Mouse (Mus musculus): ENCODE data around the gene Zfhx3. TPM values are rescaled to one million over a fixed set of nuclear protein-coding genes. Genes with fewer than 3 reads are reported as not detected.

Zfhx3 gene
- total and polyA plus RNA-seq, 2 experiments from 2014 or later = 14.9 to 15.3 TPM

DNA sequence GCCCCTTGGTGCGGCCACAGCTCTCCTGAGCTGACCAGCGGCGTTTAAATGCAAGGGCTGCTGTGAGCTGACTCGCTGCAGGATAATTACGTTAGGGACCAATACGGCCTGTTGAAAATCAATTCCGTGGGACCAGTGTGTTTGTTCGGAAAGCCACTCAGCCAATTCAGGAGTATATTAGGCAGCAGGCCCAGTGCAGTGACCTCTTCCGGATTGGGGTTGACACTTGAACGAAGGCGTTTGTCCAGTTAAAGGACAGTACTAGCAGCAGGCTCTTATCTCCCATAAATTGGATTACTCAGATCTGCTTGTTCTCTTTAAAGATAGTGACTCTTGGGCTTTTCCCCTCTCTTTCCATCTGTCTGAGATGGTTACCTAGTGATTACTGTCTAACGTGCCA lies 493.9 kb downstream of the Zfhx3 start:
- DNase-seq (ENCODE audit: low spot score) = no peak
- Histone ChIP-seq H3K9ac (replicated peaks; ENCODE audit: low read length) (no peak overlapping the region), H3K4me3 (ENCODE audit: low read length) (no peak overlapping the region), H3K4me1 (ENCODE audit: insufficient read depth, low read length) (no peaks in the 10 kb centered on the region), H3K9me3 (ENCODE audit: low read length) (no peaks in the 10 kb centered on the region), H3K27me3 (ENCODE audit: insufficient read depth, low read length) (no peaks in the 10 kb centered on the region), H3K27ac (no peak overlapping the region), H3K4me2 (ENCODE audit: low read depth, low read length) (no peak overlapping the region), H3K36me3 (ENCODE audit: insufficient read depth, low read length) (no peaks in the 10 kb centered on the region)
- no peak for ATAC-seq
- no peak for TF ChIP-seq CTCF (IDR thresholded peaks at IDR 0.05; ENCODE audit: low read depth)
- 59% methylated on average over 12 of the region's 12 CpGs for WGBS

DNA sequence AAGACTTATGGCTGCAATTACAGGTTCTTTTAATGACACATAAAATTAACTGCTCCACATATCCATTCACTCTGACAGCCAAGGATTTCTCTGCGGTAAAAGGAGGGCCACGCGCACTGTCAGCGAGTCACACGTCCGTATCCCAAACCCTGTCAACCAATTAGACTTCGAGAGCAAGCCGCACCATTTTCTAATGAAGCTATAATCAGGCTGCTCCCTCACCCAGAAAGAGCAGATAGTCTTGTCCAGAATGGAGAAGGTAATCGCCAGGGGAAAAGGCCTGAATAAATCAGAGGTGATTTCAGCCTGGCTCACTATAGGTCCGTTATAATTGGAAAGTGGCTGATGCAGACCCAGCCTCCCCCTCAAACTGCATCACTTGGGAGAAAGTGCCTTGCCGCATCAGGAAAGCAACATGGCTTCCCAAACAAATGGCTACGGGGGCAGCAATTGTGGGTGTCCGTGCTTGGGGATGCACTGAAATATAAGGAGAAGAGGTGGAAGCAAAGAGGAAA lies 494.9 kb downstream of the Zfhx3 start:
- H3K9me3 ChIP-seq (ENCODE audit: low read length) = no peaks in the 10 kb centered on the region
- no peak overlapping the region for H3K4me3 ChIP-seq (ENCODE audit: low read length)
- H3K27ac ChIP-seq = no peak overlapping the region
- H3K27me3 ChIP-seq (ENCODE audit: insufficient read depth, low read length) = no peaks in the 10 kb centered on the region
- no peaks in the 10 kb centered on the region for H3K4me1 ChIP-seq (ENCODE audit: insufficient read depth, low read length)
- H3K9ac ChIP-seq (replicated peaks; ENCODE audit: low read length) = no peak overlapping the region
- 78% methylated on average over 13 of the region's 13 CpGs for WGBS
- no peaks in the 10 kb centered on the region for H3K36me3 ChIP-seq (ENCODE audit: insufficient read depth, low read length)
- H3K4me2 ChIP-seq (ENCODE audit: low read depth, low read length) = no peak overlapping the region
- ATAC-seq (no peak), DNase-seq (ENCODE audit: low spot score) (peak; percentile 13)
- no peak for TF ChIP-seq CTCF (IDR thresholded peaks at IDR 0.05; ENCODE audit: low read depth)

DNA sequence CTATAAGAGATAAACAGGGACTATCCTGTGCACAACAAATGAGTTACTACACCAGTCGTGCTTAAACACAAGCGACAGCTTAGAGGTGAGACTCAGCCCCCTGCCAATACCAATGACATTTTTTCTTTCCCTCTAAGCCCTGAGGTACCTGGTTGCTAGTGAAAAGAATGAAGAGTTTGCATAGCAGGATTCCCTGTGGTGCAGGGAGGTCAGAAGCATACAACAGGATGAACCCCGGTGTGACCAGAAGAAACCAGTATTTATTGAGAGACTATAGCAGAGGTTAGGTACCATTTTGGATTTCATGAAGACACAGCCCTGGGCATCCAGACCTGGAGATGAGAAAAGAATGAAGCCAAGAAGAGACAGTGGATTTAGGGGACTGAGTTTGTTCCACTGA lies 498.0 kb downstream of the Zfhx3 start:
- Histone ChIP-seq H3K9ac (replicated peaks; ENCODE audit: low read length) (no peak overlapping the region), H3K36me3 (ENCODE audit: insufficient read depth, low read length) (no peaks in the 10 kb centered on the region), H3K4me2 (ENCODE audit: low read depth, low read length) (no peak overlapping the region), H3K4me1 (ENCODE audit: insufficient read depth, low read length) (no peaks in the 10 kb centered on the region), H3K4me3 (ENCODE audit: low read length) (no peak overlapping the region), H3K27ac (no peak overlapping the region), H3K9me3 (ENCODE audit: low read length) (no peaks in the 10 kb centered on the region), H3K27me3 (ENCODE audit: insufficient read depth, low read length) (no peaks in the 10 kb centered on the region)
- ATAC-seq (no peak), DNase-seq (ENCODE audit: low spot score) (no peak)
- 63% methylated on average over 3 of the region's 3 CpGs for WGBS
- TF ChIP-seq CTCF (IDR thresholded peaks at IDR 0.05; ENCODE audit: low read depth) = no peak

DNA sequence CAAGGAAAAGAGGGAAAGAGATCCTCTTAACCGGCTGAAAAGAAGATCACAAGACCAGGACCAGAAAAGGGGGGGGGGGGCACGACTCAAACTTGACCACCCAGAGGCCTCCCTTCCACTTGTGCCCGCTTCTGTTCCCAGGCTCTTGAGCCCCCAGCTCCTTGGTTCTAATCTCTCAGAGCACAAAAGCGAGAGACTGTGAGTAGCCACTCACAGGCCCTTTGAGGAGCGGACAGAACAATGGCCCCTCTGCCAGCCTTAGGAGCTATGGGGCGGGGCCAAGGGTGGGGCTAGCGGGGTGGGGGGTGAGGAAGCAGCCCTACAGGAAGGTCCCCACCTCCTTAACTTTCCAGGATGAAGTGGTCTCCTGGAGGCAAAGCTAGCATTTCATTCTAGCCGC lies 508.4 kb downstream of the Zfhx3 start:
- 25% methylated on average over 8 of the region's 8 CpGs for WGBS
- no peaks in the 10 kb centered on the region for H3K36me3 ChIP-seq (ENCODE audit: insufficient read depth, low read length)
- no peak for ATAC-seq
- DNase-seq (ENCODE audit: low spot score) = no peak
- H3K27ac ChIP-seq = no peak overlapping the region
- H3K4me3 ChIP-seq (ENCODE audit: low read length) = no peak overlapping the region
- no peak overlapping the region for H3K9ac ChIP-seq (replicated peaks; ENCODE audit: low read length)
- H3K27me3 ChIP-seq (ENCODE audit: insufficient read depth, low read length) = no peaks in the 10 kb centered on the region
- H3K4me1 ChIP-seq (ENCODE audit: insufficient read depth, low read length) = peaks cover 4% of the 10 kb centered on the region; the same call in 1 of the 2 replicates
- no peak overlapping the region for H3K4me2 ChIP-seq (ENCODE audit: low read depth, low read length)
- TF ChIP-seq CTCF (IDR thresholded peaks at IDR 0.05; ENCODE audit: low read depth) = no peak
- no peaks in the 10 kb centered on the region for H3K9me3 ChIP-seq (ENCODE audit: low read length)

DNA sequence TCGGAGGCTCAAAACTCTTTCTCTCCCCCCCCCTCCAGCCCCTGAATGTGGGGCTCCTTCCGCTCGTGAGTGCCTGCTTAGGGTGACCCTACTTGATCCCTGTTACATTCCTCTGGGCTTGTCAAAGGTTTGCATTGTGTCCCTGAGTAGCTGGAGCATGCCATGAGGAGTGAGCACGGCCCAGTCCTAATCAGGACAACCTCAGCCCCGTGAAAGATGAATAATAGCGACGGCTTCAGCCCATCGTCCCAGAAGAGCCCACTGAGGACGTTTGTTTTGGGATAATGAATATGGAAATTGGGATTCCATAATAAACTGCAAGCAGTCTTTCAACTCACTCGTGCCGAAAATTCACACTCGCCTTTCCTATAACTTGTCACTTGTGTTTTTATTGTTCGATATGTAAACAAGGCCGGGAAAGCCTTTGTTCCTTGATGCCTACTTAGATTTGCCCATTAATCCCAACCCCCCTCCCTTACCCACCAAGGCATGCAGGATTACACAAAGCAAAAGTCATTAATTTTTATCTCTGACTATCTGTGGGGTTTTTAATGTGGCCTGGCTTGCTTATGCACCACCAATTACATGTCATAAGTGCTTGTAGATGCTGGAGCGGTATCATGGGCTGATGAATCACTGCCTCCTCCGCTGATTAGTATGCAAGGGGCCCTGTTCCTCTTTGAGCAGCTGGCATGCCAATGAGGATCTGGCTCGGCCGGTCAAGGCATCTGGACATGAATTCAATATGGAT lies 512.3 kb downstream of the Zfhx3 start:
- Histone ChIP-seq H3K36me3 (ENCODE audit: insufficient read depth, low read length) (no peaks in the 10 kb centered on the region), H3K4me2 (ENCODE audit: low read depth, low read length) (no peak overlapping the region), H3K9me3 (ENCODE audit: low read length) (peaks cover 11% of the 10 kb centered on the region; the same call in 1 of the 2 replicates), H3K9ac (replicated peaks; ENCODE audit: low read length) (no peak overlapping the region), H3K27ac (no peak overlapping the region), H3K4me3 (ENCODE audit: low read length) (no peak overlapping the region), H3K4me1 (ENCODE audit: insufficient read depth, low read length) (peaks cover 4% of the 10 kb centered on the region; the same call in 1 of the 2 replicates), H3K27me3 (ENCODE audit: insufficient read depth, low read length) (no peaks in the 10 kb centered on the region)
- ATAC-seq (peak; percentile 68; the same call in 1 of the 2 replicates), DNase-seq (ENCODE audit: low spot score) (peak; percentile 66)
- 28% methylated on average over 18 of the region's 18 CpGs for WGBS
- no peak for TF ChIP-seq CTCF (IDR thresholded peaks at IDR 0.05; ENCODE audit: low read depth)

DNA sequence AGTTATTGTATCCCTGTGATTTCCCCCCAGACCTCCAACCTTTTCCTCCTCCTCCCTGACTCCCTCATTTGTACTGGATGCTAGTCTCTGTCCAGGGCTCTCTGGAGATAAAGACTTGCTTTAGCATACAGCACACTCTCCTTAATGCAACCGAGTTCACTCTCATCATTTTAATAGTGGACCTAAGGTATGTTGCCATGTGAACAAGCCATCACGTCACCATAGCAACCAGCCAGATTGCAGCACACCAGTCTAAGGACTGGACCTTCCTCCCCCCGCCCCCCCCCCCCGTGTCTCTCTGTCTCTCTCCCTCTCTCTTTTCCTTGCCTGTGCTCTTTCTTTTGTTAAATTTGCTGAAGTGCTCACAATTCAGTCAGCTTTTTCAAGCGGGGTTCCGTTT lies 524.2 kb downstream of the Zfhx3 start:
- DNase-seq (ENCODE audit: low spot score) = peak; percentile 64
- 41% methylated on average over 6 of the region's 6 CpGs for WGBS

More for the DNA sequence above, 524.2 kb downstream of the Zfhx3 start:
- H3K9ac ChIP-seq (replicated peaks; ENCODE audit: low read length) = no peak overlapping the region
- no peak for TF ChIP-seq CTCF (IDR thresholded peaks at IDR 0.05; ENCODE audit: low read depth)
- no peak overlapping the region for H3K4me2 ChIP-seq (ENCODE audit: low read depth, low read length)
- no peak overlapping the region for H3K4me3 ChIP-seq (ENCODE audit: low read length)
- no peaks in the 10 kb centered on the region for H3K9me3 ChIP-seq (ENCODE audit: low read length)
- ATAC-seq = peak; percentile 35; the same call in 1 of the 2 replicates
- H3K27ac ChIP-seq = 0 out of 2 replicates have a peak overlapping the region, but pooled peaks have one; percentile 7
- no peaks in the 10 kb centered on the region for H3K36me3 ChIP-seq (ENCODE audit: insufficient read depth, low read length)
- H3K4me1 ChIP-seq (ENCODE audit: insufficient read depth, low read length) = no peaks in the 10 kb centered on the region; the same call in 1 of the 2 replicates
- no peaks in the 10 kb centered on the region for H3K27me3 ChIP-seq (ENCODE audit: insufficient read depth, low read length)

Measured in hindbrain, postnatal 0 days (tissue).